ENCODE assay signal across 23 mouse cellular contexts in genomic region chr4:48371037-48371436, GRCm38 (mm10).
A peak's percentile ranks its signal among the peaks of the same experiment; 100 is the strongest.
DNase-seq lines count a peak whose midpoint lies in the region; ATAC-seq and TF ChIP-seq lines count a peak whose summit lies in the region.
"Had no signal": no experiment of that assay in that cellular context is flagged by ENCODE, and none has a peak within 500 bp of the region (broad histone marks: within the 10 kb centered on the region; RNA-seq: fewer than 3 reads in every experiment).

No protein-coding gene starts in this region.

- H3K9ac ChIP-seq in embryonic facial prominence, embryonic 14.5 days (ENCODE audit: low read depth, low read length), result no peak overlapping the region
- no peak overlapping the region for H3K9ac ChIP-seq in hindbrain, postnatal 0 days (replicated peaks; ENCODE audit: low read length)
- no peak overlapping the region for H3K9ac ChIP-seq in hindbrain, embryonic 16.5 days (ENCODE audit: low read depth, low read length)
- H3K9ac ChIP-seq in lung, embryonic 14.5 days, result no peak overlapping the region
- no peak overlapping the region for H3K9ac ChIP-seq in lung, postnatal 0 days (replicated peaks; ENCODE audit: low read depth)
- H3K9ac ChIP-seq: forebrain, embryonic 15.5 days; heart, embryonic 15.5 days; hindbrain, embryonic 13.5 days; liver, embryonic 13.5 days; neural tube, embryonic 13.5 days had no signal

- peak; percentile 10 for DNase-seq in embryonic facial prominence, embryonic 14.5 days (ENCODE audit: low spot score)
- DNase-seq in embryonic facial prominence, embryonic 10.5 days (ENCODE audit: low spot score), result no peak
- peak; percentile 11 for DNase-seq in hindbrain, postnatal 0 days (ENCODE audit: low spot score)
- DNase-seq in lung, embryonic 14.5 days, result peak; percentile 7
- no peak for DNase-seq in lung, postnatal 0 days (ENCODE audit: low spot score)
- DNase-seq: adrenal gland, postnatal 10 days; cerebellum, adult 9-10 months; heart, postnatal 36 days; kidney, adult 2 months; liver, embryonic 13.5 days; lung, adult 2 months; lung, postnatal 36 days; midbrain, embryonic 14.5 days; retina, postnatal 1 day; thymus, postnatal 25 days had no signal

- no peaks in the 10 kb centered on the region for H3K4me1 ChIP-seq in embryonic facial prominence, embryonic 14.5 days (ENCODE audit: control insufficient read depth, insufficient read depth, low read length)
- H3K4me1 ChIP-seq in embryonic facial prominence, embryonic 10.5 days, result no peaks in the 10 kb centered on the region
- no peaks in the 10 kb centered on the region for H3K4me1 ChIP-seq in hindbrain, postnatal 0 days (ENCODE audit: insufficient read depth, low read length)
- no peaks in the 10 kb centered on the region for H3K4me1 ChIP-seq in hindbrain, embryonic 16.5 days (ENCODE audit: control insufficient read depth, insufficient read depth, low read depth, low read length)
- no peaks in the 10 kb centered on the region for H3K4me1 ChIP-seq in lung, embryonic 14.5 days (ENCODE audit: insufficient read depth)
- no peaks in the 10 kb centered on the region for H3K4me1 ChIP-seq in lung, postnatal 0 days (ENCODE audit: insufficient read depth, low read depth, low read length)
- H3K4me1 ChIP-seq: forebrain, embryonic 15.5 days; heart, embryonic 15.5 days; hindbrain, embryonic 13.5 days; liver, embryonic 13.5 days; neural tube, embryonic 13.5 days had no signal

- H3K4me2 ChIP-seq in embryonic facial prominence, embryonic 14.5 days (ENCODE audit: low read depth, low read length), result no peak overlapping the region
- H3K4me2 ChIP-seq in hindbrain, postnatal 0 days (ENCODE audit: low read depth, low read length), result no peak overlapping the region
- no peak overlapping the region for H3K4me2 ChIP-seq in hindbrain, embryonic 16.5 days (ENCODE audit: low read length)
- no peak overlapping the region for H3K4me2 ChIP-seq in lung, embryonic 14.5 days
- H3K4me2 ChIP-seq in lung, postnatal 0 days (replicated peaks; ENCODE audit: low read depth, low read length), result no peak overlapping the region
- H3K4me2 ChIP-seq: forebrain, embryonic 15.5 days; heart, embryonic 15.5 days; hindbrain, embryonic 13.5 days; liver, embryonic 13.5 days; neural tube, embryonic 13.5 days had no signal

- no peaks in the 10 kb centered on the region for H3K27me3 ChIP-seq in embryonic facial prominence, embryonic 14.5 days (replicated peaks; ENCODE audit: control insufficient read depth, insufficient read depth, low read length)
- H3K27me3 ChIP-seq in embryonic facial prominence, embryonic 10.5 days (replicated peaks; ENCODE audit: low read depth, poor library complexity, severe bottlenecking), result no peaks in the 10 kb centered on the region
- H3K27me3 ChIP-seq in hindbrain, postnatal 0 days (ENCODE audit: insufficient read depth, low read length), result no peaks in the 10 kb centered on the region
- no peaks in the 10 kb centered on the region for H3K27me3 ChIP-seq in hindbrain, embryonic 16.5 days (replicated peaks; ENCODE audit: control insufficient read depth, insufficient read depth, low read length)
- H3K27me3 ChIP-seq in lung, embryonic 14.5 days (ENCODE audit: insufficient read depth, low read length), result no peaks in the 10 kb centered on the region
- H3K27me3 ChIP-seq in lung, postnatal 0 days (replicated peaks; ENCODE audit: insufficient read depth, low read length), result no peaks in the 10 kb centered on the region
- H3K27me3 ChIP-seq: forebrain, embryonic 15.5 days; heart, embryonic 15.5 days; hindbrain, embryonic 13.5 days; liver, embryonic 13.5 days; neural tube, embryonic 13.5 days had no signal

- H3K27ac ChIP-seq in embryonic facial prominence, embryonic 14.5 days (replicated peaks; ENCODE audit: low read depth, low read length), result no peak overlapping the region
- H3K27ac ChIP-seq in embryonic facial prominence, embryonic 10.5 days (replicated peaks), result no peak overlapping the region
- H3K27ac ChIP-seq in hindbrain, postnatal 0 days, result no peak overlapping the region
- no peak overlapping the region for H3K27ac ChIP-seq in hindbrain, embryonic 16.5 days (ENCODE audit: low read depth, low read length)
- no peak overlapping the region for H3K27ac ChIP-seq in lung, embryonic 14.5 days (ENCODE audit: low read depth)
- no peak overlapping the region for H3K27ac ChIP-seq in lung, postnatal 0 days (ENCODE audit: low read length)
- H3K27ac ChIP-seq: heart, embryonic 15.5 days; hindbrain, embryonic 13.5 days; kidney, postnatal 0 days; liver, embryonic 13.5 days; neural tube, embryonic 13.5 days had no signal

- 0 out of 2 replicates have a peak, but pooled peaks cover 3% of the 10 kb centered on the region for H3K9me3 ChIP-seq in embryonic facial prominence, embryonic 14.5 days (ENCODE audit: control insufficient read depth, low read length)
- H3K9me3 ChIP-seq in embryonic facial prominence, embryonic 10.5 days, result 0 out of 2 replicates have a peak, but pooled peaks cover 2% of the 10 kb centered on the region
- no peaks in the 10 kb centered on the region for H3K9me3 ChIP-seq in hindbrain, postnatal 0 days (ENCODE audit: low read length)
- H3K9me3 ChIP-seq in hindbrain, embryonic 16.5 days (ENCODE audit: control insufficient read depth, low read length), result peaks cover 3% of the 10 kb centered on the region; the same call in 1 of the 2 replicates
- no peaks in the 10 kb centered on the region for H3K9me3 ChIP-seq in lung, embryonic 14.5 days (ENCODE audit: low read depth, low read length)
- no peaks in the 10 kb centered on the region for H3K9me3 ChIP-seq in lung, postnatal 0 days (ENCODE audit: low read length)
- H3K9me3 ChIP-seq: forebrain, embryonic 15.5 days; heart, embryonic 15.5 days; liver, embryonic 13.5 days; neural tube, embryonic 13.5 days had no signal

- TF ChIP-seq EP300 in lung, postnatal 0 days (IDR thresholded peaks at IDR 0.05), result no peak

- WGBS in embryonic facial prominence, embryonic 14.5 days, result 69% methylated on average over 1 of the region's 1 CpGs
- WGBS in embryonic facial prominence, embryonic 10.5 days, result 89% methylated on average over 1 of the region's 1 CpGs
- 63% methylated on average over 1 of the region's 1 CpGs for WGBS in hindbrain, postnatal 0 days
- 70% methylated on average over 1 of the region's 1 CpGs for WGBS in hindbrain, embryonic 16.5 days
- 61% methylated on average over 1 of the region's 1 CpGs for WGBS in lung, embryonic 14.5 days
- WGBS in lung, postnatal 0 days, result 68% methylated on average over 1 of the region's 1 CpGs

- no peak for ATAC-seq in embryonic facial prominence, embryonic 14.5 days (ENCODE audit: low read depth)
- ATAC-seq in hindbrain, postnatal 0 days, result no peak
- no peak for ATAC-seq in hindbrain, embryonic 16.5 days
- ATAC-seq in lung, embryonic 14.5 days (ENCODE audit: insufficient read depth), result no peak
- no peak for ATAC-seq in lung, postnatal 0 days
- ATAC-seq in erythroblast, adult 5-6 weeks (replicated peaks; ENCODE audit: low FRiP score, poor library complexity, severe bottlenecking), result no peak
- ATAC-seq: forebrain, embryonic 15.5 days had no signal

- H3K36me3 ChIP-seq in embryonic facial prominence, embryonic 14.5 days (ENCODE audit: control insufficient read depth, insufficient read depth, low read length), result no peaks in the 10 kb centered on the region
- H3K36me3 ChIP-seq in embryonic facial prominence, embryonic 10.5 days (replicated peaks), result no peaks in the 10 kb centered on the region
- no peaks in the 10 kb centered on the region for H3K36me3 ChIP-seq in hindbrain, postnatal 0 days (ENCODE audit: insufficient read depth, low read length)
- no peaks in the 10 kb centered on the region for H3K36me3 ChIP-seq in hindbrain, embryonic 16.5 days (ENCODE audit: control insufficient read depth, insufficient read depth, low read length)
- H3K36me3 ChIP-seq in lung, embryonic 14.5 days (ENCODE audit: insufficient read depth), result no peaks in the 10 kb centered on the region
- H3K36me3 ChIP-seq in lung, postnatal 0 days (ENCODE audit: insufficient read depth, low read length), result no peaks in the 10 kb centered on the region
- H3K36me3 ChIP-seq: forebrain, embryonic 15.5 days; heart, embryonic 15.5 days; hindbrain, embryonic 13.5 days; liver, embryonic 13.5 days; neural tube, embryonic 13.5 days had no signal

- no peak for TF ChIP-seq CTCF in hindbrain, postnatal 0 days (IDR thresholded peaks at IDR 0.05; ENCODE audit: low read depth)
- no peak for TF ChIP-seq CTCF in lung, embryonic 14.5 days (IDR thresholded peaks at IDR 0.05; ENCODE audit: low read depth)
- no peak for TF ChIP-seq CTCF in lung, postnatal 0 days (IDR thresholded peaks at IDR 0.05)

- no peak overlapping the region for H3K4me3 ChIP-seq in embryonic facial prominence, embryonic 14.5 days (ENCODE audit: low read depth, low read length)
- H3K4me3 ChIP-seq in embryonic facial prominence, embryonic 10.5 days, result no peak overlapping the region
- H3K4me3 ChIP-seq in hindbrain, postnatal 0 days (ENCODE audit: low read length), result no peak overlapping the region
- H3K4me3 ChIP-seq in hindbrain, embryonic 16.5 days (ENCODE audit: low read length), result no peak overlapping the region
- no peak overlapping the region for H3K4me3 ChIP-seq in lung, embryonic 14.5 days (ENCODE audit: low read depth, low read length)
- H3K4me3 ChIP-seq in lung, postnatal 0 days (ENCODE audit: low read depth, low read length), result no peak overlapping the region
- H3K4me3 ChIP-seq: forebrain, embryonic 15.5 days; heart, embryonic 15.5 days; hindbrain, embryonic 13.5 days; liver, embryonic 13.5 days; myocyte; neural tube, embryonic 13.5 days had no signal

Comparison
In these comparisons a context has a peak if more than half of its experiments do, and no peak if none do; other contexts are left out.
1. DNase-seq: peak in embryonic facial prominence, embryonic 14.5 days (single experiment), hindbrain, postnatal 0 days (single experiment) and lung, embryonic 14.5 days (single experiment); none in embryonic facial prominence, embryonic 10.5 days (single experiment) and lung, postnatal 0 days (single experiment).